Mouse (Mus musculus) frontal cortex, postnatal 36 days (tissue): ENCODE measurements around the gene Spock2.
"Not testable (repeated sequence)": the region's sequence is repeated elsewhere in the genome, so short reads cannot be mapped to it uniquely, and the experiment has no call there.

ENCODE experiments used
- DNase-seq, 2 experiments: peaks; one replicate each; pipeline ENCODE4 v3.0.0; 2022; ENCODE audit warnings: low spot score in 2 of 2

Gene Spock2

DNA sequence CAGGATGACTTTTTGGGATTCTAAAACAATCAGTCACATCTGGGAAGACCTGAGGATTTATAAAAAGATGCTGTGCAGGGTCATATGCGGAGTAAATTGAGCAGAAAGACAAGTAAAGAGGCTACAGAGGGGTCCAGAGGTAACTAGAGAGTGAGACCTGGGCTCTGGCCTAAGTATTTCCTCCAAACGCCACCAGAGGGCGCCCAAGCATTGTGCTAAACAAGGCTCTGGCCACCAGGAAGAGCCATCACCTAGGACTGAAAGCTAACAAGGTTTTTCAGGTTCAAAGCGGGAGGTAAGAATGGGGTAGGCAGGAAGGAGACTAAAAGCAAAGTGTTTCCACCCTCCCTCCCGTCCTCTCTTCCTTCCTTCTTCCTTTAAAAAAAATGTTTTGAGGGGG is 42.1 kb downstream of the Spock2 start:
- DNase-seq, result peak; percentile 70 to 75

DNA sequence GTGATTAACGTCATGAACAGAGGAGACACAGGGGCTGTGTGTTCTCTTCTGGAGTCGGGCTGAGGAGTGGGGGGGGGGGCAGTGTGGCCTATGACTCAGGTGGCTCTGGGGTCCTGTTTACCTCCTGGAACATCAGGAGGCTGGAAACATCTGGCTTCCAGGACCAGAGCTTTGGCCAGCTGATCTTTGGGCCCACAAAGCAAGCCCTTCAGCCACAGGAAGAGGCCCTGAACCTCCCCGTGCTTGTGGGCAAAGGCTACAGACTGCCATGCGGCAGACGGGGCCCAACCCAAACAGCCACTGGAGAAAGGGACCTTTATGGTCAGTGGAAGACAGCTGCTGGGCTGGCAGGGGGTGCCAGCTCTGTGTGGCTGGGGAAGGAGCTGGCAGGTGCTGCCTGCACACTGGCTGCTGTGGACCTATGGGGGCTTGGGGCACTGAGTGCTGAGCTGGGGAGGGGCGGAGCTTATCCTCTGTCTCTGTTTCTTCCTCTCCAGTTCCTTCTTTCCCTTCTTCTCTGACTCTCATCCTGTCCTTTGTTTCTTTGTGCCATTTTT is 45.2 kb downstream of the Spock2 start:
- DNase-seq, result no peak

DNA sequence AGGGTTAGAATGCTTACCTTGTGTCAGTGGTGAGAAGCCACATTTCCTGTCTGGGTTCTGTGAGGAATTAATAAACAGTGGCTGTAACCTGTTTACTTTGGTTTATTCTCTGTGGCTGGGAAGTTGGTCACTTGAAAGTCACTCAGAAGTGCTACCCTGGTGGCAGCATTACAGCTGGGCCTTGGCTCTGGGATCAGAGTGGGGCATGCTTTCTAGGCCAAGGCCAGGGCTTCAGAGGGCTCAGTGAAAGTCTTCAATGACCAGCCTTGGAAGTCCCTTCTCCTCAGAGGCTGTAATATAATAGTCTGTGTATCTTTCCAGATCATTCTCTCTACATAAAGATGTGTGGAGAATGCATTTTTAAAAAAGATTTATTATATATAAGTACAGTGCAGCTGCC is 50.0 kb downstream of the Spock2 start:
- DNase-seq, result no peak

DNA sequence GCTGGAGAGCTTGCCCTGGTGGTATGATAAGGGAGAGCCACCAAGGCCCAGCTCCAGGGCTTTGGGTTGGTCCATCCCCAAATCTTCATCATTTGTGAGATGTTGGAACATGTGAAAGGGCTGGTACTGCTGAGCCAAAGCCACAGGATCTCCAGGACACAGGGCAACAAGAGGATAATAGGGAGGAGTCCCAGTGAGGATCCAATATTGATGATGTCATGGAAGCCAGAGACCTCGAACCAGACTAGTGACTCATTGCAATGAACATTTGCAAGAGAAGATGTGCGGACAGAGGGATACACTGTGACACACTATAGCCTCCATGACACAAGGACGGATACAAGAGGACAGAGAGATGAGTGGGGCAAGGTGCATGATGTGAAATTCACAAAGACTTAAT is 52.1 kb downstream of the Spock2 start:
- no peak for DNase-seq

DNA sequence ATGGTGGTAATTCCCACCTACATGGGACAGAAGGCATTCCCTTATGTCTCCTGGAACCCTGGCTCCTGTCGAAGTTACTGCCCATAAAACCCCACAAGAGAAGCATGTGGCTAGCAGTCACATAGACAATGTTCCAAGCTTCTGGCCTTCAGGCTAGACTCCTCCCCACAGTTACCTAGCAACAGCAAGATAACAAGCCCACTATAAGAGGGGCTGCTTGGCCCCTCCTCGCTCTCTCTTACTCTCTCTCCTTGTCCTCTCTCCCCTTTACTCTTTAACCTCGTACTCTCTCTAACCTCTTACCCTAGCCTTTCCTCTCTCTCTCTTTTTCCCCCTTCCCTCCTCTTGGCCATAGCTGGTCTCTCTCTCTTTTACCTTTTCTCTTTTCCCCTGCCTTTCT is 55.4 kb downstream of the Spock2 start:
- DNase-seq, result not testable (repeated sequence)

DNA sequence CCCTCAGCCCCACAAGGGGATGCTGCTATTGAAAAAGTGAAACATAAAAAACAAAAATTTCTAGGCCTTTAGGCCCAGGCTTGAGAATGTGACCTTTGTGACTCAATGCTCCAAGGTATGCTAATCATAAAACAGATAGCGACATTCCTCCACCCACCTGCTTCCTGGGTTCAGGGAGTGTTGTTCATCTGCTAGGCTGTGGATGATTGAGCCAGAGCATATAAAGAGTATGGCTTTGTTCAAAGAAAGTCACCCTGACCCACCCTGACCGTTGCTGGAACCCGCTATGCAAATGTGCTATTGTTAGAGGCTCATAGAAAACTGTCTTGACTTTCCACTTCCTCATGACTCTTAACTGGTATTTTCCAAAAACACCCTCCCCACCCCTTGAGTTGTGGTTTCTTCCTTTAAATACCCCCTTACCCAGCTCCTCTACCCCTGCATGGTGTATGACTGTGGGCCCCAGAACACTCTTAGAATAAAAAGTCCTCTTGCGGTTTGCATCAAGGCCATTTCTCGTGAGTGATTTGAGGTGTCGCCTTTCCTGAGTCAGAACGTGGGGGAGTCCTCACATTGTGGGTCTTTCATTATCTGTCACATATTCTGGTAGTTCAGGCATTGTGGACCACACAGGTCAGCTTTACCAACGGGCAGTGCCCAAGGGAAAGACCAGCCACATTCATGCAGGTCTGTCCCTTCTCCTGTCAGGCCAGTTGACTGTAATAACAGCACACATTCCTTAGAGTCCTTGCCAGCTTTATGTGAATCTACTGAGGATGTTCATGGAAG is 56.4 kb downstream of the Spock2 start:
- DNase-seq, result not testable (repeated sequence)

DNA sequence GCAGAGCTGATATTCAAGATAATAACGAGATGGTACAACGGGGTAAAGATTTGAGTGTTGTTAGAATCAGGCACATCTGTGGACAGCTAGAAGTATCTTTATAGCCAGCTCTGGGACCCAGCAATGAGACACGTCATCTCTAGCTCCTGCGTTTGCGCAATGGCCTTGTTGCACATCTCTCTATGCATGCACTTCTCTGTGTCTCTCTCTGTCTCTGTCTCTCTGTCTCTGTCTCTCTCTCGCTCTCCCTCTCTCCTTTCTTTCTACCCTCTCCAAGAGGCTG is 56.9 kb downstream of the Spock2 start:
- no peak for DNase-seq

DNA sequence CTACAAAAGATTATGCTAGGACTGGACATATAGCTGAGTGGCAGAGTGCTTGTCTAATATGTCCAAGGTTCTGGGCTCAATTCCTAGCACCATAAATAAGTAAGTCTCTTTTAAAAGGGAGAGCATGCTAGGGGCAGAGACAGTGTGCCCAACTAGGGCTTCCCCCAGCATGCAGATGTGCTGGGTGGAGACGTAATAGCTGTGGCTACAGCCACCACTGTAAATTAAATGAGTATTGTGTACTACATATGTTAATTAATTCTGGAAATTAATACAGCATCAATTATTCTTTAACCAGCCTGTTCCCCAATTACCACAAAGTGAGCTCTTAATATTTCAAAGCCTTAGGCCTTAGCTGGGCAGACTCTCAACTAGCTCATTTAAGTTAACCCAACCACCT is 58.9 kb downstream of the Spock2 start:
- DNase-seq, result no peak

DNA sequence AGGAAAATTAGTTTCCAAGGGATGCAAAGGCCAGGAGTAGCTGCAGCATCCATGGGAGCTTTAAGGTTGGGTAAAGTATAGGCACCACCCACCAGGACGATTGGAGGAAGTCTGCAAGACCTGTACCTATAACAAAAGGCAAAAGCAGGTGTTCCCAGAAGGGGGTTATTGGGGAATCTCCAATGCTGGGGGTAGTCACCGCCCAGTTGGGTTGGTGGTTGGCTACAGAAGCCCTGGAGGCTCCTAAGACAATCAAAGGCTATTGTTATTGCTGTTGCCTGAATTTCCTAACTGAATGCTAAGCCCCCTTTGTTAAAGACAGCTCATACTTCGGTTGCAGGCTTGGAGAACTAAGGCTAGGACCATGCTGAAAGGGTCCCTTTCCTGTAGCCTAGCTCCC is 60.0 kb downstream of the Spock2 start:
- DNase-seq, result no peak

DNA sequence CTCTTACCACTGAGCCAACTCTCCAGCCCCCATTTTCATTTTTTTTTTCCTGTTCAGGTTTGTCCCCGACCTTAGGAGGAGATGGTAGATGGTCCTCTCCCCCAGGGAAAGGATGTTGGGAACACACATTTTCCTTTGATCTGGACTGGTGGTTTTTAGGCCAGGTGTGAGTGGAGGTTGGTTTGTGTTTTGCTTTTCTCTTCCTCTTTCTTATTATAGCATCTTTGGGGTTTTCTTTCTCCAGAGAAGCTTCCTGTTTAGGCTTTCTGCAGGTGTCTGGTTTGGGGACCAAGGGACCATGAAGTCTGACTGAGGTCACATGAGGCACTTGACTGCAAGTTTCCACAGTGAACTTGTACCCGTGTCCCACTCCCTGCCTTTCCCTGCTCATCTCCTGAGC is 62.3 kb downstream of the Spock2 start:
- DNase-seq, result no peak

DNA sequence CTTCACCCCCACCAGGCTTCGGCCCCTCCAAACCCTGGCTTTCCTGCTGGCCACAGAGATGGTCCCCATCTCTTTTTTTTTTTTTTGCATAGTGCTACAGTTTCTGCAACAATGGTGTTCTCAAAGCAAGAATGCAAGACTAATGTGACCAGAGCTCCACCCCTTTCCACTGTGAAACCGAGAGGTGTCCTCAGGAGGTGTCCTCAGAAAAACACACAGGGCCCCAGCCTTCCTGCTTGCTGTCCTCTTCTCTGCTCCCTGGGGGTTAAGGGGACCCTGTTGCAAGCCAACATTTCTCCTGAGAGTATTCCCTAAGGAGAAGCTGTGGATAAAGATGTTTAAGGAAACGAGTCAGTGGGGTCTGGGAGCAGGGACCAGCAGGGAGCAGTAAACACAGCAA is 62.9 kb downstream of the Spock2 start:
- no peak for DNase-seq

DNA sequence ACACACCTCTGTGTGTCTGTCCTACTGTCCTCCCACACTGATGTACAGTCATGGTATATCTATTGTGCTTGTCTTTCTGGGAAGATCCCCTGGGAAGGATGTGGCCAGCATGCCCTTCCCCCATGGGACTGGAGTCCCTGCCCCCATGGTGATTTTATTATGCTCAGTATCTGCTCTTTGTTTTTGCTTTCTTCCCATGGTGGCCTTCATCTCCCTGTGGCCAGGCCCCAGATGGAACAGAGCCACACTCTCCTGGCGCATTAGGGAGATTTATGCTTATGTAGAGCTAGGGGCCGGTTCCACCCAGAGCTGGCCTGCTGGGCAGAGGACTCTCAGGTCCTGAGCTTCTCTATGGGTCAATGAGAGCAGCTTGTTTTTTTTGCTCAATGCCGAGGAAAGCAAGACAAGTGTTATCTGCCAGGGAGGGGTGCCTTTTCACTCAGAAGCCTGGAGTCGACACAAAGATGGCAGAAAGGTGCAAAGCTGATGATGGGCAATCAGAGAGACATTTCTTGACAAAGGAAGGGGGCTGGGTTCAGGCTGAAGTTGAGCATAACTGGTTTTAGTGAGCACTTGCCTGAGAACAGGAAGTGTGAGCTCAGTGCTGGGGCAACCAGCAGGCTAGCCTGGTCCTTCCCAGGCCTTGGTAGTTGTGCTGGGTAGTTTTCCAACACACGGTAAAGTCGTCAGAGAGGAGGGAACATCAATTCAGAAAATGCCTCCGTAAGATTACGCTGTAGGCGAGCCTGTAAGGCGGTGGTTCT is 64.5 kb downstream of the Spock2 start:
- DNase-seq, result no peak

DNA sequence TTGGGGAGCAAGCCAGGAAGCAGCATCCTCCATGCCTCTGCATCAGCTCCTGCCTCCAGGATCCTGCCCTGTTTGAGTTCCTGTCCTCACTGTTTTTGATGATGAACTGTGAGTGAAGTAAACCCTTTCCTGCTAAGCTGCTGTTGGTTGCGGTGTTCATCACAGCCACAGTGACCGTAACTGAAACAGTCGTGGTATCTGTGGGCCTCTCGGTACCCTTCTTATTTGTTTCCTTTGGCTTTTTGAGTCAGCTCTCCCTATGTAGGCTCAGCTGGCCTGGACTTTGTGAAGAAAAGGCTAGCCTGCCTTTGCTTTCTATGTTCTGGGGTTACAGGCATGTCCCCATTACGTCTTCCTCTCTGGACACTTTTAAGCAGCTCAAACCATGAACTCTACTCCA is 65.3 kb downstream of the Spock2 start:
- DNase-seq, result no peak

DNA sequence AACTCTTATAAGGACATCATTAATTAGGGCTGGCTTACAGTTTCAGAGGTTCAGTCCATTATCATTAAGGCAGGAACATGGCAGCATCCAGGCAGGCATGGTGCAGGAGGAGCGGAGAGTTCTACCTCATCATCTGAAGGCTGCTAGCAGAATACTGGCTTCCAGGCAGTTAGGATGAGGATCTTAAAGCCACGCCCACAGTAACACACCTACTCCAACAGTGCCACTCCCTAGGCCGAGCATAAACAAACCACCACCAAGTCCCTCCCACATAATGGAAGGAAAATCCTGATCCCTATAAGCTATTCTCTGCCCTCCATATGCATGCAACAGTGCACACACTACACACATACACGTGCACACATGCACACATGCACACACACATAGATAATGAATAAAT is 66.3 kb downstream of the Spock2 start:
- no peak for DNase-seq

DNA sequence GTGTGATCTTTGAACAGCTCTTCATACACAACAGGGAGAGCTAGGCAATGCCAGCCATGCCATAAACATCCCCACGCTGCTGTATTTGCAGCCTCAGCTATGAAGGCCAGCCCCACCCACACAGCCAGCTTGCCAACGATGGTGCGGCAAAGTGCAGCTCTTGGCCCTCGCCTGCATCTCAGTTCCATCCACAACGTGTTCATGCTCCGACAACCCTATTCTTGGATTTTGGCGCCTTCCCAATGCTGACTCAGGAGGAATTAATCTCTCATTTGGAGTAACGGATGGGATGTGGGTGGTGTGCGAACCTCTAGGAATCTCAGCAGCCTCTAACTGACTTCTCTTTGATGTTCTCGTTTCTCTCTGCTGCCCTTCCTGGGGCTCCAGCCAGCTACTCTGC is 67.0 kb downstream of the Spock2 start:
- DNase-seq, result peak; percentile 90 to 95

DNA sequence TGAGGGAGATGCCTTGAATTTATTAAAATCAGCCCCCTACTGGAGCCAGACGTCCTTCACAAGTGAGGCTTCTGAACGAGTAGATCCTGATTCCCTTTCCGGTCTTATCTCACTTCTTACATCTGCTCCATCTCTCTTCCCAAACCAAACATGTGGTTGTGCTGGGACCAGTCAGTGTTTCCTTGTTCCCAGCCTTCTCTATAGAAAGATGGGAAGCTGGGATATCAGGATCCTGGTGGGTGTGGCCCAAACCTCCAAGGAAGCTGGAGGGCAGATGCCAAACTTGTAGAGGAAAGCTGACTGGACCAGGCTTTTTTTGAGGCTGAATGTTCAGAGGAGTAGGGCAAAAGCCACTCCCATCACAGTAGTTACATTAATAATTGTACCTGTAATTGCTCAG is 68.5 kb downstream of the Spock2 start:
- DNase-seq, result no peak

DNA sequence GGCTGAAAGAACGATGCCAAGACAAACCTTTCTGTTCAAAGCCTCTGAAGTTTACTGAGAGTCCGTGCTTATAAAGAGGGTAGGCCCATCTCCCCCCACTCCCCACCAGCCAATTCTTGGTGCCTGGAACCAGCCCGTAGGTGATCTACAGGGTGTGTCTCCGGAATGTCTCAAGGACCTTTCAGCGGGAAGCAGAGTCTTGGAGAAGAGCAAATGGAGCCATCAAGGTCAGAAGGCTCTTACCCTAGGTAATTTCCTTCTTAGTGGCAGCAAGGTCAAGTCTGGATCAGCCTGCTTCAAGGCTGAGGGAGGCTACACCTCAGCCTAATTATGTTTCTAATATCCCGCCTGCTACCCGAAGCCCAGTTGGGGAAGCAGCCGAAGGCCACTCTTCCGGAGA is 69.3 kb downstream of the Spock2 start:
- not testable (repeated sequence) for DNase-seq
